18 mouse cellular contexts compared by ENCODE assay signal in the genomic region with DNA sequence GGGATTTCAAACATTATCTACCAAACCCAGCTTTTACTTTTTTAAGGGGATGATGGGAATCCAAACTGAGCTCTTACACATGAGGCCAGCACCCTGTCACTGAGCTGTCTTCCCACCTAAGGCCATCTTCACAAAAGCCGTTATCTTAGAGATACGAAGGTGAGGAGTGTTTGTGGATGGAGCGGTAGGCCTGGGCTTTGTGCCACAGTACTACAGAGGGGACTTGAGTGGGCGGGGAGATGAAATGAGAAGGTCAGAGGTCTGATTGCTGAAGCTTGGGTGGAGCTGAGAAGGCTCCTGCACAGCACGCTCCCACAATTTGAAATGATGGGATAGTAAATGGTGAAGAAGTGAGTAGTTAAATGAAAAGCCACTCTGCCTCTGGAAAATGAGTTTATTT.
"Had no signal": no experiment of that assay in that cellular context is flagged by ENCODE, and none has a peak within 500 bp of the region (broad histone marks: within the 10 kb centered on the region; RNA-seq: fewer than 3 reads in every experiment).

No protein-coding gene starts in this region.

- H3K9me3 ChIP-seq: midbrain, embryonic 10.5 days; midbrain, embryonic 13.5 days; neural tube, embryonic 13.5 days; neural tube, embryonic 15.5 days had no signal

- ATAC-seq: midbrain, embryonic 13.5 days; midbrain, embryonic 16.5 days had no signal

- H3K27ac ChIP-seq: midbrain, embryonic 10.5 days; midbrain, embryonic 13.5 days; neural tube, embryonic 13.5 days; neural tube, embryonic 15.5 days had no signal

- H3K4me1 ChIP-seq: midbrain, embryonic 13.5 days; neural tube, embryonic 13.5 days; neural tube, embryonic 15.5 days had no signal

- H3K4me3 ChIP-seq: midbrain, embryonic 10.5 days; midbrain, embryonic 13.5 days; myocyte; neural tube, embryonic 13.5 days; neural tube, embryonic 15.5 days had no signal

- H3K27me3 ChIP-seq: midbrain, embryonic 13.5 days; neural tube, embryonic 13.5 days; neural tube, embryonic 15.5 days had no signal

- H3K9ac ChIP-seq: lung, embryonic 14.5 days; midbrain, embryonic 13.5 days; neural tube, embryonic 13.5 days; neural tube, embryonic 15.5 days had no signal

- H3K4me2 ChIP-seq: lung, embryonic 14.5 days; midbrain, embryonic 13.5 days; neural tube, embryonic 13.5 days; neural tube, embryonic 15.5 days had no signal

- H3K36me3 ChIP-seq: midbrain, embryonic 10.5 days; midbrain, embryonic 13.5 days; neural tube, embryonic 13.5 days; neural tube, embryonic 15.5 days had no signal

- DNase-seq: lung, adult 18-20 months; lung, embryonic 14.5 days; lung, postnatal 10 days; lung, postnatal 4 days; retina, postnatal 1 day; right cerebral cortex, adult 18-20 months; right cerebral cortex, postnatal 25 days; right cerebral cortex, postnatal 4 days; spleen, adult 18-20 months; thymus, adult 18-20 months; thymus, postnatal 14 days; thymus, postnatal 36 days had no signal
